Mouse (Mus musculus) midbrain, embryonic 11.5 days (tissue): ENCODE data around the gene Map3k6. TPM values are rescaled to one million over a fixed set of nuclear protein-coding genes. Genes with fewer than 3 reads are reported as not detected.

Experiments
- ATAC-seq: fragments of 200-750 bp; cut with Nextera tagmentation; 2 replicates; pipeline ENCODE4 v1.8.0; 2017; ENCODE audit warnings: moderate TSS enrichment, moderate library complexity; ENCODE audit not compliant: low FRiP score
- DNase-seq: peaks from one replicate; pipeline ENCODE4 v3.0.0; 2015; ENCODE audit warnings: low spot score; ENCODE audit errors: missing footprints
- H3K27ac ChIP-seq: fragments of 300-500 bp; sonication (generic); 2 replicates; pipeline ENCODE4 v1.5.1; 2014; ENCODE audit warnings: low read depth, low read length
- H3K27me3 ChIP-seq: fragments of 300-500 bp; sonication (generic); 2 replicates; pipeline ENCODE4 v1.6.1; 2014; ENCODE audit warnings: mild to moderate bottlenecking, low read length, moderate library complexity, mixed read lengths; ENCODE audit not compliant: control insufficient read depth, insufficient read depth
- H3K36me3 ChIP-seq: fragments of 300-500 bp; sonication (generic); 2 replicates; pipeline ENCODE4 v1.6.1; 2014; ENCODE audit warnings: mild to moderate bottlenecking, low read length, moderate library complexity, mixed read lengths; ENCODE audit not compliant: control insufficient read depth, insufficient read depth
- H3K4me1 ChIP-seq: fragments of 300-500 bp; sonication (generic); 2 replicates; pipeline ENCODE4 v1.6.1; 2014; ENCODE audit warnings: low read length; ENCODE audit not compliant: control insufficient read depth, insufficient read depth
- H3K4me2 ChIP-seq: fragments of 300-500 bp; sonication (generic); 2 replicates; pipeline ENCODE4 v1.6.1; 2014; ENCODE audit warnings: mild to moderate bottlenecking, moderate library complexity
- H3K4me3 ChIP-seq: fragments of 300-500 bp; sonication (generic); 2 replicates; pipeline ENCODE4 v1.5.1; 2014; ENCODE audit warnings: low read depth, low read length
- H3K9ac ChIP-seq: fragments of 300-500 bp; sonication (generic); 2 replicates; pipeline ENCODE4 v1.6.1; 2014; ENCODE audit warnings: low read length
- H3K9me3 ChIP-seq: fragments of 300-500 bp; sonication (generic); 2 replicates; pipeline ENCODE4 v1.6.1; 2016; ENCODE audit warnings: low read length; ENCODE audit not compliant: control insufficient read depth
- WGBS: fragments of 180-500 bp; shearing (Covaris S2); extraction: QIAGEN DNeasy Blood & Tissue Kit; methylation state at CpG from one replicate; pipeline ENCODE4 v1.1.7; 2014; 5-methylcytosine and 5-hydroxymethylcytosine counted together
- polyA plus RNA-seq: library from polyadenylated mRNA; unstranded; fragments of >200 nt; fragmentation: Nextera tagmentation; extraction: Ambion mirVana; gene quantifications from 2 replicates; pipeline ENCODE4 v1.2.1, GENCODE M21; 2014

The Map3k6 gene
- polyA plus RNA-seq, 1 experiment from 2014 or later = 2.0 TPM

- ATAC-seq = no peak
- Histone ChIP-seq H3K36me3 (peaks cover 4% of the 10 kb centered on the region; the same call in 1 of the 2 replicates), H3K4me1 (peaks cover 47% of the 10 kb centered on the region), H3K4me3 (no peak overlapping the region), H3K27me3 (no peaks in the 10 kb centered on the region), H3K9ac (no peak overlapping the region), H3K9me3 (no peaks in the 10 kb centered on the region), H3K27ac (no peak overlapping the region), H3K4me2 (no peak overlapping the region)
- DNase-seq = no peak
- 49% methylated on average over 21 of the region's 21 CpGs for WGBS
Observed at GRCm38 (mm10) chr4:133200343-133200742, 40.3 kb upstream of the Map3k6 start.

GRCm38 (mm10) chr4:133201006-133201771 is 39.4 kb upstream of the Map3k6 start:
- no peak overlapping the region for H3K4me3 ChIP-seq
- no peak overlapping the region for H3K27ac ChIP-seq
- peaks cover 46% of the 10 kb centered on the region for H3K4me1 ChIP-seq
- 77% methylated on average over 8 of the region's 8 CpGs for WGBS
- no peak for DNase-seq
- no peaks in the 10 kb centered on the region for H3K27me3 ChIP-seq
- no peak for ATAC-seq
- H3K9me3 ChIP-seq = no peaks in the 10 kb centered on the region
- H3K4me2 ChIP-seq = no peak overlapping the region
- H3K9ac ChIP-seq = no peak overlapping the region
- peaks cover 3% of the 10 kb centered on the region; the same call in 1 of the 2 replicates for H3K36me3 ChIP-seq

- WGBS = 88% methylated on average over 3 of the region's 3 CpGs
- no peaks in the 10 kb centered on the region for H3K9me3 ChIP-seq
- no peaks in the 10 kb centered on the region for H3K36me3 ChIP-seq
- H3K27me3 ChIP-seq = no peaks in the 10 kb centered on the region
- DNase-seq (no peak), ATAC-seq (no peak)
- H3K9ac ChIP-seq = no peak overlapping the region
- no peak overlapping the region for H3K4me3 ChIP-seq
- H3K4me2 ChIP-seq = no peak overlapping the region
- no peak overlapping the region for H3K27ac ChIP-seq
- H3K4me1 ChIP-seq = peaks cover 36% of the 10 kb centered on the region
Observed at GRCm38 (mm10) chr4:133202254-133202653, 38.4 kb upstream of the Map3k6 start.

GRCm38 (mm10) chr4:133203591-133203990 is 37.0 kb upstream of the Map3k6 start:
- DNase-seq = no peak
- no peaks in the 10 kb centered on the region for H3K36me3 ChIP-seq
- peaks cover 22% of the 10 kb centered on the region for H3K4me1 ChIP-seq
- H3K9me3 ChIP-seq = no peaks in the 10 kb centered on the region
- H3K9ac ChIP-seq = no peak overlapping the region
- H3K4me2 ChIP-seq = no peak overlapping the region
- no peak for ATAC-seq
- 68% methylated on average over 3 of the region's 3 CpGs for WGBS
- H3K27ac ChIP-seq = no peak overlapping the region
- no peak overlapping the region for H3K4me3 ChIP-seq
- no peaks in the 10 kb centered on the region for H3K27me3 ChIP-seq

GRCm38 (mm10) chr4:133204379-133204778 is 36.2 kb upstream of the Map3k6 start:
- WGBS = 62% methylated on average over 7 of the region's 7 CpGs
- DNase-seq = no peak

GRCm38 (mm10) chr4:133209366-133209765 is 31.3 kb upstream of the Map3k6 start:
- WGBS = 6% methylated on average over 11 of the region's 11 CpGs
- peaks cover 36% of the 10 kb centered on the region for H3K27me3 ChIP-seq
- peaks cover 15% of the 10 kb centered on the region for H3K4me1 ChIP-seq
- H3K36me3 ChIP-seq = no peaks in the 10 kb centered on the region
- peak; percentile 95 for DNase-seq
- H3K4me3 ChIP-seq = no peak overlapping the region
- no peak overlapping the region for H3K9ac ChIP-seq
- no peaks in the 10 kb centered on the region for H3K9me3 ChIP-seq
- H3K4me2 ChIP-seq = no peak overlapping the region
- H3K27ac ChIP-seq = no peak overlapping the region
- 0 out of 2 replicates have a peak, but pooled peaks have one; percentile 39 for ATAC-seq

More at GRCm38 (mm10) chr4:133204379-133204778, 36.2 kb upstream of the Map3k6 start:
- no peak overlapping the region for H3K4me3 ChIP-seq
- no peak for ATAC-seq
- H3K9me3 ChIP-seq = no peaks in the 10 kb centered on the region
- no peaks in the 10 kb centered on the region for H3K36me3 ChIP-seq
- H3K27me3 ChIP-seq = no peaks in the 10 kb centered on the region
- H3K9ac ChIP-seq = no peak overlapping the region
- no peak overlapping the region for H3K4me2 ChIP-seq
- H3K4me1 ChIP-seq = peaks cover 17% of the 10 kb centered on the region
- H3K27ac ChIP-seq = peak overlapping the region; percentile 13; the same call in 1 of the 2 replicates

GRCm38 (mm10) chr4:133210023-133210787 is 30.4 kb upstream of the Map3k6 start:
- peaks cover 12% of the 10 kb centered on the region for H3K4me1 ChIP-seq
- H3K9ac ChIP-seq = no peak overlapping the region
- H3K27me3 ChIP-seq = peaks cover 38% of the 10 kb centered on the region
- no peak overlapping the region for H3K4me3 ChIP-seq
- no peaks in the 10 kb centered on the region for H3K9me3 ChIP-seq
- DNase-seq (no peak), ATAC-seq (no peak)
- H3K4me2 ChIP-seq = no peak overlapping the region
- no peaks in the 10 kb centered on the region for H3K36me3 ChIP-seq
- 91% methylated on average over 24 of the region's 24 CpGs for WGBS
- no peak overlapping the region for H3K27ac ChIP-seq

- no peak overlapping the region for H3K9ac ChIP-seq
- H3K27ac ChIP-seq = no peak overlapping the region
- H3K27me3 ChIP-seq = peaks cover 38% of the 10 kb centered on the region
- H3K4me1 ChIP-seq = peaks cover 12% of the 10 kb centered on the region
- H3K4me2 ChIP-seq = no peak overlapping the region
- H3K9me3 ChIP-seq = no peaks in the 10 kb centered on the region
- no peak for DNase-seq
- WGBS = 92% methylated on average over 19 of the region's 19 CpGs
- no peaks in the 10 kb centered on the region for H3K36me3 ChIP-seq
- no peak for ATAC-seq
- H3K4me3 ChIP-seq = no peak overlapping the region
Observed at GRCm38 (mm10) chr4:133210788-133211390, 29.7 kb upstream of the Map3k6 start.
